Mouse (Mus musculus) embryonic stem cell, embryonic (primary cell): ENCODE results near the gene Pip5k1a.

Experiments
- CTCF ChIA-PET, 4 experiments: fragments of 300-600 bp in 2 of 4; fragments of 350-600 bp in 2 of 4; sonication (Branson Sonifier 250); formaldehyde crosslinking; loops; one replicate each; lab custom pipeline; 2022; ENCODE audit warnings: inconsistent platforms in 2 of 4; lab: Charles Lee
- POLR2A ChIA-PET, 4 experiments: fragments of 300-600 bp in 2 of 4; fragments of 350-600 bp in 2 of 4; sonication (Branson Sonifier 250); formaldehyde crosslinking; loops; one replicate each; lab custom pipeline; 2022; ENCODE audit warnings: antibody characterized with exemption in 4 of 4, inconsistent platforms in 1 of 4; lab: Charles Lee

Gene Pip5k1a

DNA sequence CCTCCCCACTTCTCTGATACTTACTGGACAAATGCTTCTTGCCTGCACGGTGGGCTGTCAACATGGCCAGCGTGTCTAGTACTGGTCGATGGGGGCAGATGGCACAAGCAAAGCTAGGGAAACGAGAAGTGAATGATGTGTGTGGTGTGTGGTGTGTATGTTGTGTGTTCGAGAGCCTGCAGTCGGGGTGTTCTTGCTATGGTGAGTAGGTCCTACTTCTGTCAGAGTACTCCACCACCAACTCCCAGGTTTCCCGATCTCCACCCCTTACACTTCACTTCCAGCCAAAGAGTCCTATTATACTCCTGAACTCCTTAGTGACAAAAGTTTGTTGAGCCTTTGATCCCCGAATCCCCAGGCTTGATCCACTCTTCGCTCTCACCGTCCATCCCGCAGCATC, 26.4 kb upstream of the Pip5k1a start:
- ChIA-PET CTCF (interaction anchor here in 2 of 4 experiments (1.1 to 1.7 kb wide), 6 partner anchors 9 to 22 kb away, joined by 3 to 7 read pairs (median 3); partner anchors contain the start of genes Tmod4 (in 1 of the 2), Tnfaip8l2 (in 1 of the 2) and Vps72 (in 1 of the 2)), POLR2A (interaction anchor here in 2 of 4 experiments (0.9 to 1.8 kb wide), 7 partner anchors 9 to 117 kb away, joined by 3 to 4 read pairs (median 3); partner anchors contain the start of genes Tnfaip8l2 (in 1 of the 2) and Zfp687 (in 1 of the 2))

- ChIA-PET CTCF (interaction anchor here in 3 of 4 experiments (0.6 to 1.7 kb wide), 8 partner anchors 8 to 318 kb away, joined by 3 to 7 read pairs (median 3); partner anchors contain the start of genes Tmod4 (in 1 of the 3), Tnfaip8l2 (in 1 of the 3) and Vps72 (in 1 of the 3)), POLR2A (interaction anchor here in 3 of 4 experiments (0.7 to 1.8 kb wide), 8 partner anchors 10 to 116 kb away, joined by 3 to 4 read pairs (median 3); partner anchors contain the start of genes Tnfaip8l2 (in 1 of the 3) and Zfp687 (in 1 of the 3))
These were observed 25.7 kb upstream of the Pip5k1a start for GRCm38 (mm10) chr3:95132389-95132788.

- ChIA-PET POLR2A (interaction anchor here in 2 of 4 experiments (2.1 to 3.8 kb wide), 2 partner anchors 10 kb away, joined by 9 to 13 read pairs; no protein-coding TSS in a partner anchor), CTCF (no interaction called here)
These were observed 23.4 kb upstream of the Pip5k1a start for GRCm38 (mm10) chr3:95130081-95130480.

GRCm38 (mm10) chr3:95129226-95129651, 22.5 kb upstream of the Pip5k1a start:
- ChIA-PET CTCF (interaction anchor here (0.6 to 1.3 kb wide), 4 partner anchors 10 to 103 kb away, joined by 3 to 5 read pairs (median 3); partner anchors contain the start of gene Mllt11 (in 1 of the 4)), POLR2A (interaction anchor here in 3 of 4 experiments (0.5 to 3.8 kb wide), 13 partner anchors 8 to 98 kb away, joined by 3 to 18 read pairs (median 4); partner anchors contain the start of gene Vps72 (in 1 of the 3))

DNA sequence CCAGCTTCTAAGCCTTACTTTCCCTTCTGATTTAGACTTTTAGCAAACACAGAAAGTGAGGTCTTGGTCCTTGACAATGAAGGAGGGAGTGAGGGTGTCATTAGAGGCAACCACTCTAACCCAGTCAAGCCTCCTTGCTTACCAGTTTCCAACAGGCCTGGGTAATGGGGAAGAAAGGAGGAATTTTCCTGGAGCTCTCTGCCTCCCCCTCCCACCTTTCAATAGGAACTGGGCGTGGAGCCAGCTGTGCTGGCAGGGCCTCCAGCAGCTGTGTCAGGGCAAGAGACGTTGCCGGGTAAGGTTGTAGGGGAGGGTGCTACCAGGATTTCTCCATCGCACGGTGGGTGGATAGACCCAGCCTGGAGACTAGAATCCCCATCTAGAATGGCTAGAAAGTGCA, 18.2 kb upstream of the Pip5k1a start:
- ChIA-PET CTCF (interaction anchor here in 1 of 4 experiments (0.8 to 2.7 kb wide), 7 partner anchors 15 to 71 kb away, joined by 3 to 9 read pairs (median 4); partner anchors contain the start of genes Sema6c and Tnfaip8l2), POLR2A (interaction anchor here in 3 of 4 experiments (1.0 to 2.6 kb wide), 14 partner anchors 9 to 150 kb away, joined by 3 to 16 read pairs (median 5); partner anchors contain the start of genes Vps72 (in 3 of the 3), Pi4kb (in 1 of the 3) and Zfp687 (in 1 of the 3))

DNA sequence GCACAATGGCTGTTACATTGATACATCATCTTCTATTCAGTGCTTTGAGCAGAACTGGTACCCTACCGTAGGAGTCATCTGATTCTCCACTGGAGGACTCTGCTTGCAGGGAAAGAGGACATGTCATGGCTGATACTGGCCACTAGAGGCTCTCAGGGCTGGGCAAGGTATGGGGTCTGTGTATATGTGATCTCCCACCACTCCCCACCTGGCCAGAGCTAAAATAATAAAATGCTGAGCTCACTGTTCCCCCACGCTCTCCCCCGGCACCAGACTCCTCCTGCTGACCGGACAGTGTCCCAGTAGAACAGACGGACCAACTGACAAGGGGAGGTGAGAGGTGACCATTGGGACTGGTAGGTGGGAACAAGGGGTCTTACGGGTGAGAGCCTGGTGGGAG, 17.5 kb upstream of the Pip5k1a start, which contains the start of gene Tmod4:
Gene Tmod4 (plus strand): TSS at position 231 of the 400 bp plus-strand sequence.
- CTCF ChIA-PET = interaction anchor here in 3 of 4 experiments (0.6 to 2.7 kb wide), 12 partner anchors 9 to 111 kb away, joined by 3 to 9 read pairs (median 4); partner anchors contain the start of genes Sema6c (in 1 of the 3) and Tnfaip8l2 (in 1 of the 3)
- POLR2A ChIA-PET = interaction anchor here in 3 of 4 experiments (0.7 to 2.6 kb wide), 15 partner anchors 9 to 150 kb away, joined by 3 to 16 read pairs (median 4); partner anchors contain the start of genes Vps72 (in 3 of the 3), Pi4kb (in 1 of the 3), Pip5k1a (in 1 of the 3) and Zfp687 (in 1 of the 3)

GRCm38 (mm10) chr3:95121580-95121979, 14.8 kb upstream of the Pip5k1a start:
- CTCF ChIA-PET = interaction anchor here in 1 of 4 experiments (1.2 kb wide), 1 partner anchor 11 kb away, joined by 3 read pairs; no protein-coding TSS in a partner anchor
- POLR2A ChIA-PET = interaction anchor here in 3 of 4 experiments (0.6 to 1.5 kb wide), 6 partner anchors 10 to 97 kb away, joined by 3 to 4 read pairs (median 4); partner anchors contain the start of genes Vps72 (in 2 of the 3), Gabpb2 (in 1 of the 3) and Pip5k1a (in 1 of the 3)

DNA sequence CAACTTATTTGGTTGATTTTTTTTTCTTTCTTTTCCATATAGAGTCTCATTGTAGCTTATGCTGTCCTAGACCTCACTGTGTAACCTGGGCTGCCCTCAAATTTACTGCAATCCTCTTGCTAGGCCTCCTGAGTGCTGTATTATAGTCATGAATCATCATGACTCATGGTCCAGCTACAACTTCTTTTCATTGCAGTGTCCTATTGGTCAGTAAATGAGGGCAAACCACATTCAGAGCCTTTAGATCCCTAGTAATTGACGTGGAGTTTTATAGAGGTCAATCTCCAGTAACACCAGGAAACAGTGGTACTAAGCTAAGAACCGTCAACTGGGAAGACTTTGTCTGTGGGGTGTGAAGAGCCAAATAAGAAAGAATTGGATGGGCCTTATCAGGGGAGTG, 11.0 kb upstream of the Pip5k1a start:
- ChIA-PET POLR2A (interaction anchor here in 2 of 4 experiments (0.8 to 5.6 kb wide), 8 partner anchors 10 to 101 kb away, joined by 3 to 26 read pairs (median 5); partner anchors contain the start of gene Pip5k1a (in 2 of the 2)), CTCF (interaction anchor here in 2 of 4 experiments (0.7 to 1.4 kb wide), 4 partner anchors 15 to 687 kb away, joined by 3 to 4 read pairs (median 3); no protein-coding TSS in a partner anchor)

- CTCF ChIA-PET = interaction anchor here in 2 of 4 experiments (0.5 to 0.9 kb wide), 2 partner anchors 11 to 43 kb away, joined by 3 read pairs; partner anchors contain the start of gene Tmod4 (in 1 of the 2)
- POLR2A ChIA-PET = interaction anchor here in 2 of 4 experiments (0.7 to 3.7 kb wide), 7 partner anchors 11 to 97 kb away, joined by 3 to 16 read pairs (median 6); partner anchors contain the start of genes Sema6c (in 1 of the 2) and Tmod4 (in 1 of the 2)
These were observed 6.0 kb upstream of the Pip5k1a start for GRCm38 (mm10) chr3:95112760-95113159.

GRCm38 (mm10) chr3:95110911-95111726, 4.4 kb upstream of the Pip5k1a start, which contains the start of gene Vps72:
Gene Vps72, plus strand, starts transcription at chr3:95111022.
- ChIA-PET CTCF (interaction anchor here in 3 of 4 experiments (0.5 to 1.2 kb wide), 8 partner anchors 21 to 323 kb away, joined by 3 to 7 read pairs (median 4); partner anchors contain the start of gene Arnt (in 1 of the 3)), POLR2A (interaction anchor here (0.5 to 3.7 kb wide), 48 partner anchors 8 to 323 kb away, joined by 3 to 16 read pairs (median 4); partner anchors contain the start of genes Gabpb2 (in 2 of the 4), Tmod4 (in 2 of the 4), Zfp687 (in 2 of the 4) and Arnt (in 1 of the 4))

- CTCF ChIA-PET = interaction anchor here in 3 of 4 experiments (0.6 to 0.8 kb wide), 3 partner anchors 12 to 47 kb away, joined by 3 to 11 read pairs (median 4); no protein-coding TSS in a partner anchor
These were observed 1.2 kb upstream of the Pip5k1a start for GRCm38 (mm10) chr3:95107898-95108297.

GRCm38 (mm10) chr3:95107308-95107707, 578 bp upstream of the Pip5k1a start:
- ChIA-PET POLR2A (interaction anchor here in 3 of 4 experiments (0.7 to 4.1 kb wide), 38 partner anchors 8 to 526 kb away, joined by 3 to 31 read pairs (median 4); partner anchors contain the start of genes Gabpb2 (in 2 of the 3), Zfp687 (in 2 of the 3), Mllt11 (in 1 of the 3) and Prune1 (in 1 of the 3)), CTCF (interaction anchor here in 3 of 4 experiments (0.6 to 2.0 kb wide), 4 partner anchors 8 to 48 kb away, joined by 3 to 11 read pairs (median 4); no protein-coding TSS in a partner anchor)

More at GRCm38 (mm10) chr3:95107898-95108297, 1.2 kb upstream of the Pip5k1a start:
- POLR2A ChIA-PET = interaction anchor here in 2 of 4 experiments (1.5 to 4.1 kb wide), 5 partner anchors 11 to 123 kb away, joined by 3 to 31 read pairs (median 24); partner anchors contain the start of gene Zfp687 (in 1 of the 2)

DNA sequence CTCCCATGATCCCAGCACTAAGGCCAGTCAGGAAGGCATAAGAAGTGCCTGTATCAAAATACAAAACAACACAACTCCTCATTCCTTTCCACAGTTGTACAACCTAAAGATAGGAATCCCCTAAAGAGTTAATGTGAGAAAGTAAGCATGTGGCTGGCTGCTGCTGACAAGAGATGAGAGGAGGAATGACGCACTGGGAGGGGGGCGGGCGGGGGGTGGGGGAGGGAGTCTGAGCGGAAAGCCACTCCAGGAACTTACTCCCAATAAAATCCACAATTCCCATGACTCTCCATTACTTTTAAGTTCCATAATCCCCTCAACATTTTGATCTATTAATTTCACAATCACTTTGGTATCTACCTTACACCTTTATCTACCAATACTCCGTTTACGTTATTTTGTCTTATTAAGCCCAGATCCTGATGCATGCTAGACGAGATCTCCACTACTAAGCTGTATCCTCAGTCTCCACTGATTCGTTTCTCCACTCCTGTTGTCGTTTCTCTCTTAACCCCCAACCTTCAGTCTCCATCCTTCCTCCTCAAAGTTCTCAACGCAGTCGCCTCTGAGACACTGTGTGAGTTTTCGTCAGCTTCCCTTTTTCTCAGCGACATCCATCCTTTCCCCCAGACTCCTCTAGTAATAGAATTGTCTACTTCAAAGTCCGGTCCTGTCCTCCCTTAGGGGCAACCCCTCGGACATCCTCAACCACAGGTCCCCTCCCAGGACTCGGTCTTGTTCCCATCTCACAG, 968 bp downstream of the Pip5k1a start:
- ChIA-PET CTCF (interaction anchor here in 2 of 4 experiments (0.8 to 2.0 kb wide), 2 partner anchors 10 to 52 kb away, joined by 4 read pairs; no protein-coding TSS in a partner anchor), POLR2A (interaction anchor here (0.7 to 4.1 kb wide), 39 partner anchors 9 to 172 kb away, joined by 3 to 31 read pairs (median 4); partner anchors contain the start of genes Zfp687 (in 2 of the 4), Mllt11 (in 1 of the 4) and Psmd4 (in 1 of the 4))

- POLR2A ChIA-PET = interaction anchor here in 2 of 4 experiments (1.0 to 4.1 kb wide), 8 partner anchors 8 to 89 kb away, joined by 3 to 31 read pairs (median 15); partner anchors contain the start of gene Zfp687 (in 1 of the 2)
- CTCF ChIA-PET = no interaction called here
These were observed 1.6 kb downstream of the Pip5k1a start for GRCm38 (mm10) chr3:95105121-95105520.

- ChIA-PET CTCF (no interaction called here), POLR2A (interaction anchor here in 2 of 4 experiments (0.5 to 2.7 kb wide), 14 partner anchors 9 to 574 kb away, joined by 3 to 9 read pairs (median 4); partner anchors contain the start of genes Vps72 (in 2 of the 2) and Sema6c (in 1 of the 2))
These were observed 5.9 kb downstream of the Pip5k1a start for GRCm38 (mm10) chr3:95100854-95101253.
